Mouse (Mus musculus) T-cell, adult 2 months (primary cell): ENCODE data around the gene Cdc42ep4.

ENCODE experiments used
- DNase-seq: peaks from one replicate; pipeline ENCODE4 v3.0.0; 2022; ENCODE audit warnings: low spot score

The Cdc42ep4 gene

DNA sequence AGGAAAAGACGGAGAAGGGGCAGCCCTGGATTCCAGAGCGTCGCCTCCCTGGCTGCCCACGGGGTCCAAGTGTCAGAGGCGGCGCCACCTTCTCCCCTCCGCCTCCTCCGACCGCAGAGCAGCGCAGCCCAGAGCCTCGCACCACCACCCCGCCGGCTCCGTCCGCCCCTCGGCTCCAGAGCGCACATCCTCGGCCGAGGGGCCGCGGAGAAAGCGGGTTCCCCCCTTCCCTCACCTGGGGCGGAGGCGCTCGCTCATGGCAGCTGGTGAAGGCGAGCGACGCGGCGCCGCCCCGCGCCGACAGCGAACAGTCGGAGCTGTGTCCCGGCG is 68.1 kb downstream of the Cdc42ep4 start:
- DNase-seq = no peak

DNA sequence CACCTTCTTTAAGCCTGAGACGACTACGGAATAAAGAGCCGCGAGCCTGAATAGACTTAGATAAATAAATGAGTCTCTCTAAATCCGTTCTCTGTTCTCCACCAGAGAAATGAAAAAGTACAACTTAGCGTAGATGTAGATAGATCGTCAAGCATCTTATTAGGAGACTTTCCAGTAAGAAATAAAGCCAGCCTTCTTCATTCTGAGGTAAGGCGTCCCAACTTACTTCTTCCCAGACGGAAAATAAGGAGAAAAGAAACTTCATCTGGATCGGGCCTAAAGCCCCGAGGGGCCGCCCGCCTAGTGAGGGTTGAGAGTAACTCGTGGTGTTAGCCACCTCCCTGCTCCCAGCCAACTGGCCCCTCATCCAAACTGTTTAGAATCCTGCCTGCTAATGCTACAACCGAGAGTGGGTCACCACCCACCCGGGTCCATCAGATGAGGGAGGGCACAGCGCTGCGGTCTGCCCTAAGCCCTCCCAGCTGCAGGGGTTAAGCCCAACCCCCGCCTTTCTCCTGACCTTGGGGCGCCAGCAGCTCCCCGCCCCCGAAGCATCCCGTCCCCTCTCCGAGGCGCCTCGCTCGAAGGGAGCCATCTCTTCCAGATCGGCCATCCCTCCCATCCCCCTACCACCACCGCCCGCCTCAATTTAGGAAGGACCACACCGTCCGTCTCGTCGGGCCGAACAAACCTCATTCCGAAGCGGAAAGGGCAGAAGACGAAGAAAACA is 68.6 kb downstream of the Cdc42ep4 start:
- DNase-seq = peak; percentile 27

DNA sequence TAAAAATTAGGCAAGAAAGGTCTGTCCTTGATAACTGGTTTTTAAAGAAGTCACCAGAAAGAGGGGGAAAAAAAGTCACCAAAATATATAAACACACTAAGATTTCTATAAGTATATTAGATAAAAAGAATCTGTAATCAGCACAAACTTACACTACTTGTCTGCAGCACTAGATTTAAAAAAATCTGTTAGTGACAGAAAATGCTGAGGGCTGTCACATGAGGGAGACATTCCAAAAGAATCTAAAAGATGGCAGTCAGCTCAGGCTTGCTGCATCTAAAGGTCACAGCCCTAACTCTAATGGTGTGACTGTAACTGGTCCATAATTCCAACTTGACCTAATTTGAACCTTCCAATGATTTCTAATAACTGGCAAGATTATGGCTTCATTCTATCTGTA is 69.7 kb downstream of the Cdc42ep4 start:
- DNase-seq = no peak

DNA sequence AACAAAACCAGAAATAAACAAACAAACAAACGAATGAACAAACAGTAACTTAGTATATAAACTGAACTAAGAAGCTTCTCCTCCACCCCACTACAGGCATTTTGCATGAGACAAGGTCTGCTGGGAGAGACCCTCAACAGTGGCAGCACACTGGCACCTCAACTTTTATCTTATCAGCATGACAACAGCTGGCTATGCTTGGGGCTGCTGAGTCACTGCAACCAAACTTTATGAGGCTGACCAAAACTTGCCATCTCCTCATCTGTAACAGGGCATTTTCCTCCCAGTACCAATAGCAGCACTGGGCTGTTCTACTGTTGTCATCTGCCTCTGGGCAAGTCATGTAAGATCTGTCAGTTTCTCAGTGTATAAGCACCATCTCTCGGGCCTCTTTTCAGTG is 70.7 kb downstream of the Cdc42ep4 start:
- no peak for DNase-seq

DNA sequence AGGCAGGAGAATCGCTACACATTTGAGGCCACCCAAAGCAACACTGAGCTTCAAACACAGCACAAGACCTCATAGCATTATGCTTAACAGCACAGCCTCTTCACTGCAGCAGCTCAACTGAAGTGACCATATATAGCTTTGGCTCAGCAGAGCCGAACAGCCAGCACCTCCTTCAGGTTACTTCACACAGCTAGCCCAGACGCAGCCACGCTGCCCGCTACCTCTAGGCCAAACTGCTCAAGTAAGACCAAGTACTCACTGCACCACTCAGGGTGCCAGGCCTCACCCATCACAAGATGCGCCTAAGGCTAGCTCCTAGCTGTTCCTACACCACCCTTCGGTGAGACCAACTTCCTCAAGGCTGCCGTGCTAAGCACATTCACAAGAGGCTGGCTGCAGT is 73.3 kb downstream of the Cdc42ep4 start:
- DNase-seq = no peak

DNA sequence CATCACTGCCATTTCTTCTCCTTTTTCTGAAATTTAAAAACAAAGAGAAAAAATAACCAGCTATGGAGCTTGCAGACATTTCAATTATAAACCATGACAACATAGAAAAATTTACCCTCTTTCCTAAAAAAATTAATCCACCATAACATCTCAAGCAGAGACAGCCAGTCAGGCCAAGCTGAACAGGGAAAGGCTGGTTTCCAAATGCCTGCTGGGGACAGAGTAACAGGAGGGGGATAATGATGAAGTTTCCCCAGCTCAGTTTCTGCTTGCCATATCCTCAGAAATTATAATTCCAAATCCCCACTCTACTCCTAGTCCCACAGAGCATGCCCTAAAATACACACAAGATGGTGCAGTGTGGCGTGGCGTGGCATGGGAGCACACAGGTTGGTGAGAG is 74.3 kb downstream of the Cdc42ep4 start:
- DNase-seq = no peak
